Mouse (Mus musculus) B cell, adult 2 months (primary cell): Measurements from ENCODE around the gene Fto.

Source experiments
- DNase-seq, 2 experiments: peaks; one replicate each; pipeline ENCODE4 v3.0.0; 2022

Fto gene

GRCm38 (mm10) chr8:91395340-91396055 is 82.2 kb downstream of the Fto start:
- no peak for DNase-seq

DNA sequence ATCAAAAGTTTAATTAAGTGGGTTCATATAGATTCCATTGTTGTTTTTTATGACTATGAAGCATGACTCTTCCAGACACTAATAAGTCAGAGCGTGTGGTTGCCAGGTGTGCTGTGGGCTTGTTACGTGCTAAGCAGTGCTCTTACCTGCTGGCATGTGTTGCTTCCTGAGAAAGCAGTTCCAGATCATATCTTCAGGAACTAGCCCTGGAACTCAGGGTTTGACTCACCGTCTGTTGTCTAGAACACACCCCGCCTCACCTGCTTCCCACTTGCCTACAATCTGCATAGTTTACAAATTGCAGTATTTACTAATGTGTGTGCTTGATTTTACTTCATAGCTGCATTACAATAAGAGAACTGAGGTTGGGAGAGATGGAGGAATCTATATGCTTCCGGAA is 84.7 kb downstream of the Fto start:
- DNase-seq, result no peak

DNA sequence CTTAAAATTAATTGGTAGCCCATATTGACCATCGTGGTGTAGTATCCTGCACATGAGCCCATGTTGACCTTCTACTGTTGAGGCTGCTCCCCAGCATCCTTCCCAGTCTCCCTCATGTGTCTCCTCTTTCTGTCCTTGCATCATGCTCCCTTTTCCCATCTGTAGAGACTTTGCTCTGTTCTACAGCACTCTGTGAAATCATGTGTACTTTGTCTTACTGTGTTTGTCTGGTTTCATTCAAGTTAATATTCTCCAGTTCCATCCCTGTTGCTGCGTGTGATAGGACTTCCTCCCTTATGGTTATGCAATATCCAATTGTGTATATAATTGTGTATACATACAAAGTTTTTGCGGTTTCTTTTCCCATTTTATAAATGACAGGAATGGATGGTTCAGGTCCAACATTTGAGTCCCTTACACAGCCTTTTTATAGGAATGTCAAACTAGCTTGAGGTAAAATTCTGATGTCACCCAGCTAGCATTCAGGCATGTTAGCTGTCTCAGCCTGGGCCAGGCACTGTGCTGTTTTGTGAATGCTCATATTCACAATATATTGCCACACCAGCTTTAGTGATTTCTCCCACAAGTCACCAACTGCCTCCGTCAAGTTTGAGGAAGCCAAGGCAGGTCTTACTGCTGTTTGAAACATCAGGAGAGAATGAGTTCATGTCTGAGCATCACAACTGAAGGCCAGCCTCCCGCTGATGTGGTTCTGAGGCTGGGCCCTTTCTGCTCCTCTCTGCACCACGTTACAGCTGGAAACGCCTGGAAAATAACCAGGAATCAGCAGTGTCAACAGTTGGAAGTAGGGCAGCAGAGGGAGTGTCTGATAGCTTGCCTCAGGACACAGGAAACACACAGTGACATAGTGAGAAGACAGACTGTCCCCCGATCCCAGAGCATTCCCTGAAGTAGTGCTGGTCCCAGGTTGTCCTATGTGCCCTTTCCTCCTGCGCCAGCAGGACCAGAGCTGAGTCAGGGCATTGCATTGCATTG is 90.0 kb downstream of the Fto start:
- DNase-seq, result no peak

DNA sequence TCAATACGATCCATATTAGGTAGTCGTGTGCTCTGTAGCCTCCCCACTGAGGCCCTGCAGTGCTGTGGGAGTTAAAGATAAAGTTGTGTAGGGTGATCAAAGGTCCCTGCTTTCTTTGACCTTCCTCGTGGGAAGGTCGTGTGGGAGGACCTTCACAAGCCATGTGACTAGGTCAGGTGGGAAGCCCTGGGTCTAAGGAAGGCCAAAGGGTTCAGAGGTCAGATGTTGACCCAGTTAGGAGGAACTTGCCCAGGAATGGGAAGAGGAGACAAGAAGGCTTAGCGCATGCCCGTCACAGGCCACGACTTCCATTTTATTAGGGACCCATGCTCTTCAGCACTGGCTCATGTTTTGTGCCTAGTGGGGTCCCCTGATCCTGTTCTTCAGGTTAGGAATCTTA is 91.0 kb downstream of the Fto start:
- DNase-seq, result no peak

DNA sequence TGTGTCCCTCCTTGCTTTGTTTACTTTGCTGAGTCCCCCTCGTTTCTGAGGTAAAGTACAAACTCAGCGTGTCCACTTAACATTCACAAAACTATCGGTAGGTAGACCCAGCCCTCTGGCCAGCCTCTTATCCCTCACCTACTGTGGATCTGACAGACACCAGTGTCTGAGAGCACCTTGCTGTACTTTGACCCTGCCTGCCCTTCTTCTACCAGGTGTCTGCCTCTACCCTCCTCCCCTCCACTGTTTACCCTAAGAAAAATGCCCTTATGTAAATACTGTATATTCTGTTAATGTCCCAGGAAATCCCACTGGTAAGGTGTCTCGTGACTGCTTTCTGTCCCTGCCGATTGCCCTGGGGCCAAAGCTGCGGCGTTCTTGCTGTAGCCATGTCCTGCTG is 91.8 kb downstream of the Fto start:
- DNase-seq, result no peak

DNA sequence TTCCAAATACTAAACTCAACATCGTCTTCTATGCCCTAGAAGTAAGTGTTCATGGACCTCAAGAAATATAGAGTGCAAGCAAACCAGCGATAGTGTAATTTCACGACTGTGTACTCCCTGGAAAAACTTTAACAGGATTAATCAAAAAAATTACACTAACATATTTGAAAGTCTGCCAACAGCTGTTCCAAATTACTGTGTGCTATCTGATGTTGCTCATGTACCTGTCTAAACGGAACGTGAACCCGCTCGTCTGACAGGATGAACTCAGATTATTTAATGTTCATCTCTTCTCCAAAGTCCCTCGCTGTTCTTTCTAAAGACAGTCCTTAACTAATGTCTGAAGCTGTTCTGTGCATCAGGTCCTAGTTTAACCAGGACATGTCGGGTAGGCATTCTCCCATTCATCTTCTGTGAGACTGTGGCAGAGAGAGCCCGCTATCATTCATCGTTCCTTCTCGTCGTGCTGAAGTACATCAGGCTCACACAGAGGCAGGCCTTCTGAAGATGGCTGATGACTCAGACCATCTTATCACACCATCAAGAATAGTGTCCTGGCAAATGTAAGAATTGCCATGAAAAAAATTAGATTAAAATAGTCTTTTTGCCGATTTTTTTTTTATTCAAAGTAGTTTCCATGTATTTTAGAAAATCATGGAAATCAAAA is 93.4 kb downstream of the Fto start:
- DNase-seq, result no peak

GRCm38 (mm10) chr8:91407880-91408279 is 94.6 kb downstream of the Fto start:
- DNase-seq, result no peak

GRCm38 (mm10) chr8:91410007-91410406 is 96.7 kb downstream of the Fto start:
- no peak for DNase-seq

- DNase-seq, result no peak
These were observed 111.3 kb downstream of the Fto start for GRCm38 (mm10) chr8:91424491-91425074.

- DNase-seq, result no peak
These were observed 112.0 kb downstream of the Fto start for GRCm38 (mm10) chr8:91425251-91425866.

DNA sequence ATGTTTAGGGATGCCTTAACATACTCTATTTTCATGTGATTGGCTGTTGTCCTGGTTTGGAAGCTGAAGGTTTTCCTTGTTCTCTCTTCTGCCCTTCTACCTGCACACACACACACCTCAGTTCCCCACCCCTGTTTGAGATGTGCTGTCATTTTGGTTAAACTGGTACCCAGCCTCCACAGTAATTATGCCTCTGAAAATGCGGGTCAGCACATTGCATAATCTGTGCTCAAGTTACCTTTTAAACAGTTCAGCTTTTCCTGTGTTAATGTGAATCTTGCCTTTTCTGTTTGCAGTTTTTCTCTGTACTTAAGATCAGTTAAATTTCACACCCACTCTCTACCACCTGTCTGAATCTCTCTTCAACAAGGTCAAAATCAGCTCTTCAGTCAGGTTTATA is 113.2 kb downstream of the Fto start:
- DNase-seq, result no peak

GRCm38 (mm10) chr8:91430333-91430940 is 117.1 kb downstream of the Fto start:
- DNase-seq, result no peak

- no peak for DNase-seq
These were observed 122.7 kb downstream of the Fto start for GRCm38 (mm10) chr8:91436036-91436435.

GRCm38 (mm10) chr8:91443911-91444310 is 130.6 kb downstream of the Fto start:
- DNase-seq, result no peak

DNA sequence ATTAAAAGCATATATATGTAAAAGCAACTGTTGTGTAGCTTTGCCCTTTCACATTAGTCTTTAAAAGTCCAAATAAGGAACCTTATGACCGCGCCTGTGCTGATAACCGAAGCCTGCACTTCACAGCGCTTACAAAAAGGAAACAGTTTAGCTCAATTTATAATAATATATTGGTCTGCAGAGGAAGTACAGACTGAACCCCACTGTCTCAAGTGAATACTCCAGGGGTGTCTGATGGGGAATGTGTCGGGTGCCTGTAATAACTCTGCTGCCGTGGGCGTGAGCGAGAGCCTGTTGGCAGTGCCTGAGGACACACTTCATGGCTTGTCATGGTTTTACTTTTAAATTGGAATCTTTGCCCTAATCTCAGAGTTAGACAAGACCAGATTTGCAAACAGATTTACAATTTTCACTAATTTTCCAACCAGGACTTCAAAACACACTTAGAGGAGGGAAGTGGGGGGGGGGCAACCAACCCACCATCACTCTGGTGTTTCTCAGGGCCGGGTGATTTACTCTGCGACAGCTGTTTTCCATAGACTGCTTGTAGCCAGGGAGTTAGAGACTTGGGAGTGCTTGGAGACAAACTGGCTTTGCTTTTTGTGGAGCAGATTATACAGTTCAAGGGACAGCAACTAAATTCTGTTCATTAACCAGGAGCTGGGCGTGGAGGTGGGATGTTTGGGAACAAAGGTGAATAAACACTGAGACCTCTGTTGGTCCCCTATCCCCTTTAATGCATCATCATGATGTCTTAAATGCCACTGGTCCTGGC is 131.5 kb downstream of the Fto start:
- DNase-seq, result no peak

GRCm38 (mm10) chr8:91445516-91445915 is 132.2 kb downstream of the Fto start:
- DNase-seq, result no peak

DNA sequence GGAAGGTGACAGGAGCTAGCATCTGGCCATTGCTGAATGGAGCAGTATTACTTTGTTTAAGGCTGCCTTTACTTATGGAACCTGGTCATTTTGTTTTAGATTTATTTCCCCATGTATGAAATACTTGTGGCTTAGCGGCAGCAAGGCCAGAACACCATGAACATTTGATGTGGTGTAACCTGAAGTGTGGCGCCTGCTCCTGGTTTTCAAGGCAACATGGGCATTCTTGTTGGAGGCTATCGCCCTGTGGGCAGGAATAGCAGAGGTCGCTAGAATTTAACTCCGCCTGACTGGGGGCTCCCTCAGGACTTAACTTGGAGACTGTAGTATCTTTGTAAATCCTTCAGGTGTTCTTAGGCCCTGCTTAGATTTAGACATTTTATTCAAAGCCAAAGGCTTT is 132.7 kb downstream of the Fto start:
- DNase-seq, result no peak

GRCm38 (mm10) chr8:91448667-91449329 is 135.5 kb downstream of the Fto start:
- no peak for DNase-seq

DNA sequence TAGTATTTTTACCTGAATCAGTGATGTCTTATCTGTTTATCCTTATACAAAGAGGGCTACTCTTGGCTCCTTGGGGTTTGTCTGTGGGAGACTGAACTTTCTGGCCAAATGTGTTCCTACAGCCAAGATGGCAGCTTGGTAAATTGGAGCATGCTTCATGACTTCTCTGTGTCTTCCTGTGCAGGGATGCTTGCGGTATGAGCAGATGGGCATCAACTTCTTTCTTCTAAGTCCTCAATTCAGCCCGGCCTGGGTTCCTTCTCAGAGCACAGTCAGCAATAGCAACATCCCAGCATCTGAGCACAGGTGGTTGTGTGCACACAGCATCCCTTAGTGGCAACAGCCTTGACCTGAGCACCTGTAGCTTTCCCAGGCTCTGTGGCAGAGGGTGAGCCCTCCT is 141.6 kb downstream of the Fto start:
- no peak for DNase-seq

GRCm38 (mm10) chr8:91455591-91455990 is 142.3 kb downstream of the Fto start:
- DNase-seq, result no peak

- no peak for DNase-seq
These were observed 144.7 kb downstream of the Fto start for GRCm38 (mm10) chr8:91458016-91458415.
